Mouse (Mus musculus): ENCODE results near the gene Cd244a.

DNA sequence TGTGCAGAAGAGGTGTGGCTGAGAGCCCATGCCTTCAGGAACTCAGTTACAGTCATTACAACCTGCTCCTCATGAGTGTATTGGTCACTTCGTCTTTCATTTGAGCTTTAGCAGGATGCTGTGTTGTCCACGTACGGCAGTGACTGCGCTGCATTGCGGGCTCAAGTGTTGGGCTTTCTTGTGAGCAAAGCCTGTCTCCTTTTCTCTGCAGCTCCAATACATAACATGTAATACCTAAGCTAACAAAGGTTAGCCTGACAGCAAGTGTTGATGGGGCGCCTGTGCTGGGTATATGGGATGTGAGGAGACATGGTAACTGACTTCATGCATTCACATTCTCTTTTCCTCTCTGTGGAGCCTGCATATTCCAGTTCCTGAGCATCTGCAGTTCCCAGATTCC, 61.1 kb downstream of the Cd244a start:
- TF ChIP-seq POLR2A (IDR thresholded peaks at IDR 0.05; ENCODE audit: insufficient read length, low read depth) (no peak), MYOD1 (IDR thresholded peaks at IDR 0.05; ENCODE audit: control insufficient read depth in 1 of 3, insufficient read length in 2 of 3, low read depth in 2 of 3) (no peak), POLR2AphosphoS2 (IDR thresholded peaks at IDR 0.05; ENCODE audit: insufficient read length, low read depth) (no peak), E2F4 (IDR thresholded peaks at IDR 0.05; ENCODE audit: insufficient read depth) (no peak), MAX (IDR thresholded peaks at IDR 0.05; ENCODE audit: low read depth) (no peak), USF1 (IDR thresholded peaks at IDR 0.05; ENCODE audit: low read depth) (no peak), TCF12 (IDR thresholded peaks at IDR 0.05; ENCODE audit: insufficient read depth, poor library complexity, severe bottlenecking) (no peak), MYOG (IDR thresholded peaks at IDR 0.05; ENCODE audit: control insufficient read depth in 1 of 3, insufficient read depth in 1 of 3, insufficient read length in 2 of 3, low read depth in 2 of 3) (no peak), REST (IDR thresholded peaks at IDR 0.05; ENCODE audit: insufficient read depth, insufficient read length) (no peak)
